Mouse (Mus musculus): ENCODE results near the gene C1rb.
A peak's percentile ranks its signal among the peaks of the same experiment; 100 is the strongest.
"Not testable (repeated sequence)": the region's sequence is repeated elsewhere in the genome, so short reads cannot be mapped to it uniquely, and the experiment has no call there.

Gene C1rb

DNA sequence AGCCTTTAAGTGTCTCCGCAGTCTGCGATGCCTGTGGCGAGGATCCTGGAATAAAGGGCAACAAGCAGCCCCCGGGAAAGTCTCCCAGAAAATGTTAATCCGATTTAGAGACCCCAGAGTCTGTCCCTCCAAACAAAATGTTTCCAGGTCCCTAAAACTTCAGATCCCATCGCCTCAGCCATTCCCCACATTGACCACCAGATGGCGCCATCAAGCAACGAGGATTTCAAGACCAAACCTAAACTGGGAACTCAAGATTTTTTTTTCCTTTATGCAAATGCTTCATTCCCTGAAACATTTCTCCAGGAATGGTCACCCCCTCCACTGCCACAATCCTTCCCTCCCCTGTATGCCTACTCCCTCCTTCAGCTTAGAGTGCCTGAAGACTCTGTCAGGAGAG is at the start of gene C1rb:
TSS of gene C1rb (plus strand) at position 269 of the 400 bp plus-strand sequence.
- DNase-seq (ENCODE audit: low spot score in 2 of 2), result peak; percentile 20 to 53

DNA sequence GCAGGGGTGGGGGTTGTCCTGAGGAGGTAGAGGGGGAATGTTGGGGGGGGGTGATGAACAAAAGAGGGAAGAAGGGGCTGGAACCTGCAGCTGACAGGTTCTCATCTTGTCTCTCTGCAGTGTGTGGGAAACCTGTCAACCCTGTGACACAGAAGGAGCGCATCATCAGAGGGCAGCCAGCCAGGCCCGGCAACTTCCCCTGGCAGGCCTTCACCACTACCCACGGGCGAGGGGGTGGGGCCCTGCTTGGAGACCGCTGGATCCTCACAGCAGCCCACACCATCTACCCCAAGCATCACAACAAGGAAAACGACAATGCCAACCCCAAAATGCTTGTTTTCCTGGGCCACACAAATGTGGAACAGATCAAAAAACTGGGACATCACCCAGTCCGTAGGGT is 48.0 kb upstream of the C1rb start:
- DNase-seq (ENCODE audit: low spot score in 2 of 2), result not testable (repeated sequence)

- no peak for DNase-seq (ENCODE audit: low spot score in 2 of 2)
Observed at GRCm38 (mm10) chr6:124527881-124528280, 42.2 kb upstream of the C1rb start.

DNA sequence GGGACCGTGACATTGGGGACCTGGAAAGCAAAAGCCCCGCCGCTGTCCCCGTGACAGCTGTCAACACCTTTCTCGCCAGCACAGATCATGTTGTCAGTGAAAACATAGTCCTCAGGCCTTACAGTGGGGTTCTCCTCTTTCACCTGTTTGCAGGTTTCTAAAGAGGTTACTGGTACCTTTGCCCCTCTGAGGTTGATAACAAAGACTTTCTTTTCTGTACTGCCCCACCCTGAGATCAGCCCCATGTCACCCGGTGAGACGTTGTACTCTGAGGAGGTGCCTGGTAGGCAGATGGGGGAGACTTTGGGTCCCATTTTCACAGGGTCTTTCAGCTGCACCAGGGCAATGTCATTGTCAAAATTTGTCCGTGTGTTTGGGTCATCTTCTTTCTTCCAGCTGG is 39.0 kb upstream of the C1rb start:
- DNase-seq (ENCODE audit: low spot score in 2 of 2), result no peak

GRCm38 (mm10) chr6:124536125-124536829 is 33.8 kb upstream of the C1rb start:
- DNase-seq (ENCODE audit: low spot score in 2 of 2), result not testable (repeated sequence)

GRCm38 (mm10) chr6:124541176-124541575 is 28.9 kb upstream of the C1rb start:
- DNase-seq (ENCODE audit: low spot score in 2 of 2), result not testable (repeated sequence)

DNA sequence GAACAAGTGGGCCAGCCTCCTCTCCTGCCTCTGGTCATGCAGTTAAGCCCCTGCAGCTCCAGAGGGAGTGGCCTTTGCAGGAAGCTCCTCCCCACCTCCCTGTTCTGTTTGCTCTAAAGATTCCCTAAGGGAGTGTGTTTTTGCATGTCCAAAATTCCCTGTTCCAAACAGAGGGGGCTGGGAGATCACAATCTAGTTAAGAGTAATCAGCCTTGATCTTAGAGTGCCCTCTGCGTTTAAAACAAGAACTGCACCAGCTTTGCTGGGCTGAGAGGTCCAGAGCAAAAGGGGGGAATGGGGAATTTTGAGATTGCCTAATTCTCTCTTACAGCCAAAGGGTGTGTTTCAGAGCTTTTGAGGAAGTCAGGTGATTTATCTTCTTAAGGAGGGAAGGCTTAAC is 27.8 kb upstream of the C1rb start, which contains the start of gene C1s1:
TSS of gene C1s1 (minus strand) at position 76 of the 400 bp plus-strand sequence.
- DNase-seq (ENCODE audit: low spot score in 2 of 2), result peak; percentile 57 to 82

GRCm38 (mm10) chr6:124544466-124544865 is 25.6 kb upstream of the C1rb start:
- peak; percentile 17 to 19 for DNase-seq (ENCODE audit: low spot score in 2 of 2)

DNA sequence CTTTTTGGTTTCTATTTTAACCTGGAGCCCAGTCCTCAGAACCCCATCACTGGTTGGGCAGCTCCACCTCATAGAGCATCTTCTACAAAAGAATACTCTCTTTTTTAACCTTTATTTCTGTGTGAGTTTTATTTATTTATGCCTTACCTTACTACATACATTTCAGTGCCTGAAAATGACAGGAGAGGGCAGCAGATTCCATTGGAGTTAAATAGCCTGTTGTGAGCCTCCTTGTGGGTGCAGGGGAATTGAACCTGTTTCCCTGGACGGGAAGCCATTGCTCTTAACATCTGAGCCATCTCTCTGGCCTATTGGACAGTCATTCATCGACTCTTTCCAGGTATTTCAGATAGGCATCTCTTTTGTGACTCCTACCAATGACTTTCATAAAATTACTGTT is 24.7 kb upstream of the C1rb start:
- DNase-seq (ENCODE audit: low spot score in 2 of 2), result no peak

- not testable (repeated sequence) for DNase-seq (ENCODE audit: low spot score in 2 of 2)
Observed at GRCm38 (mm10) chr6:124547979-124548378, 22.1 kb upstream of the C1rb start.

DNA sequence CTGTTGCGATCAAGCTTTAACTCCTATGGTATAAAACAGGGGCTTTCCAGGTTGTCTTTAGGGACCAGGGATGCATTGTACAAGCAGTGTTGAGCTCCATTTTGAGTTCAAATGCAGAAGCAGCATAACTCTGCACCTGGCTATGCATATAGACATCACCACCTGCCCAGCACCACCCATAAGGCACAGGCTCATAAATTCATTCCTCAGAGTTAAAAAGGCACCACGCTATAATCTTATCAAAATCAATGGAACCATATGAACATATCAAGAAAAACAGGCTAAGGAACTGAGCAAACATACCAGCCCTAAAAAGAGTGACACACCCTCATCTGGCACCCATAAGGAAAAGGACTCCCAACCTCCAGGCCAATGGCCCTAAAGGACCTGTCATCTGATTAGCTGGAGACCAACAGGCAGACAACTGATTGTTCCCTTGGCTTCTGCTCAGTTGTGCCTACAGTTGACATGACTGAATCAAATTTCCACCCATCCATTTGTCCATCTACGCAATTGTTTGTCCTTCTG is 21.0 kb upstream of the C1rb start:
- no peak for DNase-seq (ENCODE audit: low spot score in 2 of 2)

DNA sequence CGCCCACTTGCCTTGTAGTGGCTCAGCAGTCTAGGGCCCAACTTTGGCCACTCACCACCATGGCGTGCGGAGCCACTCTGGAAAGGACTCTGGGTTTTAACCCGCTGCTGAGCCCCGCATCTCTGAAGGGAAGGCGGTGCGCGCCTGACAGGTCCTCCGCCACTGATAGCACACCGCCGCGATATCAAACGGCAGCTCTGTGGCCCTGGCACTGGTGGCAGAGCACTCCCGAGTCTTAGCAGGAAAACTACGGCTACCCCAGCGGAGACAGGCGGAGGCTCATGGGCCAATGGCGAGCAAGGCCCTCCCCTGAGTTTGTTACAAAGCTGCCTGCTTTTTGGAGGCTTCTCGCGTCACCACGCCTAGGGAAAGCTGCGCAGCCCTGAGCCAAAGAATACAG is 17.3 kb upstream of the C1rb start:
- DNase-seq (ENCODE audit: low spot score in 2 of 2), result no peak

DNA sequence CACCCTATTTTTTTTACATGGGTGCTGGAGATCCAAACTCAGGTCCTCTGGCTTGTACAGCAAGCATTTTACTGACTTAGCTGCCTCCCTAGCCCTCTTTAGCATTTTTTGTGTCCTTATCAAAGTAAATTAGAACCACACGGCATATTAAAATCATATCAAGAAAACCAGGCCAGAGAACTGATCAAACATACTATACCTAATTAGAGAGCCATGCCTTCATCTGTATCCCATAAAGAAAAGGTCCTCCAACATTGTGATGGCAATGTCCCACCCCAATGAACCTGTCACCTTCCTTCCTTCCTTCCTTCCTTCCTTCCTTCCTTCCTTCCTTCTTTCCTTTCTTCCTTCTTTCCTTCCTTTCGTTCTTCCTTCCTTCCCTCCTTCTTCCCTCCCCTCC is 14.1 kb upstream of the C1rb start:
- DNase-seq (ENCODE audit: low spot score in 2 of 2), result not testable (repeated sequence)

- DNase-seq (ENCODE audit: low spot score in 2 of 2), result not testable (repeated sequence)
Observed at GRCm38 (mm10) chr6:124561156-124561555, 8.9 kb upstream of the C1rb start.

GRCm38 (mm10) chr6:124561611-124562010 is 8.5 kb upstream of the C1rb start:
- DNase-seq (ENCODE audit: low spot score in 2 of 2), result not testable (repeated sequence)

DNA sequence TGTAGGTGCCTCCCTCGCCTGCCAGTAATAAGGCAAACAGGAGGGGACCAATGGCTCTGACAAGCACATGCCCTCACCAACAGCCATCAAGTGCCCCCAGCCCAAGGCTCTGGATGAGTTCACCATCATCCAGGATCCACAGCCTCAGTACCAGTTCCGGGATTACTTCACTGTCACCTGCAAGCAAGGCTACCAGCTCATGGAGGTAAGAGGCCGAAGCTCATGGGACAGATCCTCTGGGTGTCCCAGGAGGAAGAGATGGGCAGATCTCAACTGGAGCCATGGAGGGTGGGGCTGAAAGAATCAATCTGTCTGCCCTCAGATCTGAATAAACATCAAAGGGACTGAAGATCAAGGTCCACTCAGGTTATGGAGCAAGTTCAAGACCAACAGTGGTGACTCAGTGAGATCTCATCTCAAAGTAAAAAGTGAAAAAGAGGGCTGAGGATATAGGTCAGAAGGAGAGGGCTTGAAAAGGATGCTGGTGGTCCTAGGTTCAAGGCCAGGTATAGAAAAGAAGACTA is 5.1 kb downstream of the C1rb start:
- DNase-seq (ENCODE audit: low spot score in 2 of 2), result not testable (repeated sequence)

GRCm38 (mm10) chr6:124580155-124580554 is 10.1 kb downstream of the C1rb start:
- not testable (repeated sequence) for DNase-seq (ENCODE audit: low spot score in 2 of 2)

GRCm38 (mm10) chr6:124582231-124582630 is 12.1 kb downstream of the C1rb start:
- DNase-seq (ENCODE audit: low spot score in 2 of 2), result no peak

DNA sequence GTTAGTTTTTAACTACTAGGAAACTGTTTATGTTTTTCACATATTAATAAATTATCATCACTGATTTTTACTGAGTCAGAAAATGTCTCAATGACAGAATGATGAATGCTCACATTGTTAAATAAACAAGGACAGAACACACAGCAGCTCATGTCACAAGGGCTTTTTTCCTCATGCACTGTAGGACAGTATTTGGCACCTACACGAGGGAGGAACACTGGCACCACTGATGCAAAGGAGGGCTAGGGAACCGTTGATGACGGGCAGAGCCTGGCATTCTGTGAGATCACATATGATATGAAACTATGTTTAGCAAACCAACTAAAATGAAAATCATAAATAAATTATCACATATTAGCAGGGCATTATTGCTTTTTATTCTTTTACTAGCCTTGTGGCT is 14.8 kb downstream of the C1rb start:
- DNase-seq (ENCODE audit: low spot score in 2 of 2), result no peak

- DNase-seq (ENCODE audit: low spot score in 2 of 2), result peak; percentile 15 to 51
Observed at GRCm38 (mm10) chr6:124585761-124586160, 15.7 kb downstream of the C1rb start.

DNA sequence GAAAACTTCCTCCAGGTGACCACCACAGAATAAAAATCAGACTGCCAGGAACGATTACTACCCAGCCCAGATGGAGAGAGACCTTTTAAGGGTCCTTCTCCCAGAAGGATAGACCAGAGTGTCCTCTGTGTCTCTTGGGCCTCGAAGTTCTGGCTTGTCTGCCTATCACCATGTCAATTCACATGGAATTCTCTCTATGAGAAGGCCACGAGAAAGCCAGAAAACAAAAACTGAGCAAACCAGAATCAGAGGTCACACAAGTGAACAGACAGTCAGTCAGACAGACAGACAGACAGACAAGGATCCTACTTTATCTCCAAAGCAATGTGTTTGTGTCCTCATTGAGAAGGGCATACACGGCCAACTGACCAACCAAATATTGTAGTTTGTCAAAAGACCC is 16.2 kb downstream of the C1rb start:
- no peak for DNase-seq (ENCODE audit: low spot score in 2 of 2)

GRCm38 (mm10) chr6:124588771-124589170 is 18.7 kb downstream of the C1rb start:
- no peak for DNase-seq (ENCODE audit: low spot score in 2 of 2)

- peak; percentile 23 to 59 for DNase-seq (ENCODE audit: low spot score in 2 of 2)
Observed at GRCm38 (mm10) chr6:124592186-124592700, 22.1 kb downstream of the C1rb start.
